Mouse (Mus musculus) adrenal gland, postnatal 10 days (tissue): ENCODE results near the gene Car11. TPM values are rescaled to one million over a fixed set of nuclear protein-coding genes. Genes with fewer than 3 reads are reported as not detected.
A peak's percentile ranks its signal among the peaks of the same experiment; 100 is the strongest.

Experiments used
- DNase-seq: peaks from one replicate; pipeline ENCODE4 v3.0.0; 2021; ENCODE audit warnings: mixed read lengths
- total RNA-seq, 2 experiments: library from RNA; stranded (reverse); gene quantifications; 2 replicates each; pipeline ENCODE4 v1.2.3; 2021

Gene Car11
- total RNA-seq, 2 experiments from 2014 or later = 7.6 to 14.5 TPM

DNA sequence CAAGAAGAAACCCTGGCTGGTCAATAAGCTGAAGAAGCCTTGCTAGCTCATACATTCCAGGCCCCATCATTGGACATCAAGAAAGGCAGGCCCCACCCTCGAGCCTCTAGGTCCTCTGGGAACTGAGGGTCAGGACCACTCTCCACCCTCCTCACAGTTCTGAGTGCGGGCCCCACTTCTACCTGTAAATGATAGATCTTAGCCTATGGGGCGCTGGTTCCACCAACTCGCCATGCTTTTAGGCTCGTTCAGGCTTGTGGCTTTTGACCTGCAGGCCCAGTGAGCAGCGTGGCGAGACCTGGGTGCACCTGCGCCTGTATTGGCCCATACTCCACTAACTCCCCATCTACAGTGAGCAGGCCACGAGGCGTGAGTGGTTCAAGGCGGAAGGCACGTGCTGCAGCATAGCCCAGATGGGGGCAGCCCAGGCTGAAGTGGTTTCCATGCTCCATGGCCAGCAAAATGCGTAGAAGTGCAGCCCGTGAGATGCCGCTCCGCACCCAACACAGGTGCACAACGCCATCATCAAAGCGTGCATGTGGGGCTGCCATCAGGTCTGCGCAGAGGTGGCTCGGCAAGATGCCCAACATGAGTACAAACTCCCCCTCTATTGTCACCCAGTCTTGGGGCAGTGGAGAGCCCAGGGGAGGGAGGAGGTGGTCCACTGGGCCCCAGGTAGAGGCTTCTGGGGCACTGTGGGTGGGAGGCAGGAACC is 11.0 kb downstream of the Car11 start:
- DNase-seq = no peak

- no peak for DNase-seq
Observed at GRCm38 (mm10) chr7:45711316-45712021, 11.8 kb downstream of the Car11 start.

- DNase-seq = peak; percentile 84
Observed at GRCm38 (mm10) chr7:45712022-45712757, 12.5 kb downstream of the Car11 start.

DNA sequence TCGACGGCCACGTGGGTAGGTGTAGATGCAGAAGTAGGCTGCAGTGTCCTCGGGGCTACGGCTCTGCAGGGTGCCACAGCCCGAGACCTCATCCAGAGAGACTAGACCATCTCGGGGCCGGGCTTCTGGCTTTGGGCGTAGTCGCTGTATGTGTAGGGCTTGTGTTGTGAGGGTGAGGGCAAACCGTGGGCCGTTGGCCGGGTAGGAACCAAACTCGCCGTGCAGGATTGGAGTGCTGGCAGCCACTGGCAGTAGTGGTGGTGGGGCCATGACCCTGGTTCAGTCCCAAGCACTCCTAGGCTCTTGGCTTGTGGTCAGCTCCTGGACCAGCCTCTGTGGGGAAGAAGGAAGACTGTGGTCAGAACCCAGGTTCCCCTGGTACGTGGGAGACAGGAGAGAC is 13.8 kb downstream of the Car11 start:
- no peak for DNase-seq

GRCm38 (mm10) chr7:45713881-45714520 is 14.4 kb downstream of the Car11 start:
- DNase-seq = no peak

GRCm38 (mm10) chr7:45714630-45715089 is 15.0 kb downstream of the Car11 start:
- no peak for DNase-seq

DNA sequence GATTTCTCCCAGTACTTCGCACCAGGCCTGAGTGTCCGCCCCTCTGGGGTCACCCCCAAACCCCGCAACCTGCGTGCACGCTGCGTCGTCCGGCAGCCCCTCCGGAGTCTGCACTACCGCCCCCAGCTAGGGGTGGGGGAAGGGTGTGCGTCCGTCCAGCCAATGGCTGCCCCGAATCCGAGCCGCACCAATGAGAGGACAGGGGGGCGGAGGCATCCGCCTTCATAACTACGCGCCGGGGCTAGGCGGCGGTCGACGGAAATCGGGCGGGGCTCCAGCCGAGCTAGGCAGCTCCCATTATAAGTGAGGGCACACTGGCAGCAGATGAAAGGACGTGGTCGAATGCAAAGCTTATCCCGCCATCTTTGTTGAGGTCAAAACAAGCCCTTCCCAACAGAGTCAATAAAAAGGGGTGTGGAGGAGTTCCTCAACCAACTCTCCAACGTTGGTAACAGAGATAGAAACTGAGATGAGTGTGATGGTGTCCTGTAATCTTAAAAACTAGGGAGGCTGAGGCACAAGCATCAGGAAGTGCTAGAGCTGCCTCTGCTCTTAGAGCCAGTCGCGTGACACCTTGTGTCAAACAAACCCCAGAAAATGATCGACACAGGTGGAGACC is 15.6 kb downstream of the Car11 start, which contains the start of gene Rpl18:
Rpl18 (plus strand) TSS at position 368 of the 619 bp plus-strand sequence.
- DNase-seq = peak; percentile 98

GRCm38 (mm10) chr7:45715741-45716459 is 16.3 kb downstream of the Car11 start:
- DNase-seq = no peak

- no peak for DNase-seq
Observed at GRCm38 (mm10) chr7:45716460-45716857, 16.8 kb downstream of the Car11 start.

- no peak for DNase-seq
Observed at GRCm38 (mm10) chr7:45716952-45717917, 17.6 kb downstream of the Car11 start.

DNA sequence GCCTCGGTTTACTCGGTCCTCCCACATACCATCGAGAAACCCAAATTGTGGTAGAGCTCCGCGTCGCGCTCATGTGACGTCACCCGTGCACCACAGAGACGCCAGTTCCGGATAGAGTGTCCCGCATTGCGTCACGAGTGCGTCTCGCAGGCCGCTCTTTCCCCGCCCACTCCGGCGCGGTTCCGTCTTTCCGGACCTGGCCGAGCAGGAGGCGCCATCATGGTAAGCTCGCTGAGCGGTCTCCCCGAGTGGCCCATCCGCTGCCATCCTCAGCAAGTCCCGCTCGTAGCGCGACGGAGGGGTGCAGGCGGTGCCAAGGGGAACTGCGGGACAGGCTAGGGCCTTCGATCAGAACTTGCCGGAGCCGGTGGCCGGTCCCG is 18.3 kb downstream of the Car11 start, which contains the start of gene Sphk2:
Sphk2 (minus strand) TSS at position 85 of the 380 bp plus-strand sequence.
- DNase-seq = peak; percentile 98

DNA sequence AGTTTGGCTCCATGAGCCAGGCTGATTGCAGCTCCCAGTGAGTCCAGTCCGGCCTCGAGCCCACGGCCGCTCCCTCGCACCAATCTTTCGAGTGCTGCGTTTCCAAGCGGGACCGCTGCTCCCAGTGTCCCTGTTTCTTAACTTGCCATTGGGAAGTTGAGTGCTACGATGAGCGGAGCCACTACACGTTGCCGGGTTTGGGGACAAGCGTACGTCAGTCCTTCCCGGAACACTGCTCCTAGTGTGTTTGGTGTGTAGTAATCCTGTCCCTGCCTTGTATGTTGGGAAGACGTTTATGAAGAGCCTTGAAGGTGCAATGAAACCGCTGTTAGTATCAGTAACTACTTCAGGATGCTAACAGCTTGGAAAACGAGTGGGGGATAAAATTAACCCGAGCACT is 18.7 kb downstream of the Car11 start:
- DNase-seq = no peak

GRCm38 (mm10) chr7:45719180-45719579 is 19.5 kb downstream of the Car11 start:
- DNase-seq = no peak

- DNase-seq = no peak
Observed at GRCm38 (mm10) chr7:45719738-45720412, 20.2 kb downstream of the Car11 start.

DNA sequence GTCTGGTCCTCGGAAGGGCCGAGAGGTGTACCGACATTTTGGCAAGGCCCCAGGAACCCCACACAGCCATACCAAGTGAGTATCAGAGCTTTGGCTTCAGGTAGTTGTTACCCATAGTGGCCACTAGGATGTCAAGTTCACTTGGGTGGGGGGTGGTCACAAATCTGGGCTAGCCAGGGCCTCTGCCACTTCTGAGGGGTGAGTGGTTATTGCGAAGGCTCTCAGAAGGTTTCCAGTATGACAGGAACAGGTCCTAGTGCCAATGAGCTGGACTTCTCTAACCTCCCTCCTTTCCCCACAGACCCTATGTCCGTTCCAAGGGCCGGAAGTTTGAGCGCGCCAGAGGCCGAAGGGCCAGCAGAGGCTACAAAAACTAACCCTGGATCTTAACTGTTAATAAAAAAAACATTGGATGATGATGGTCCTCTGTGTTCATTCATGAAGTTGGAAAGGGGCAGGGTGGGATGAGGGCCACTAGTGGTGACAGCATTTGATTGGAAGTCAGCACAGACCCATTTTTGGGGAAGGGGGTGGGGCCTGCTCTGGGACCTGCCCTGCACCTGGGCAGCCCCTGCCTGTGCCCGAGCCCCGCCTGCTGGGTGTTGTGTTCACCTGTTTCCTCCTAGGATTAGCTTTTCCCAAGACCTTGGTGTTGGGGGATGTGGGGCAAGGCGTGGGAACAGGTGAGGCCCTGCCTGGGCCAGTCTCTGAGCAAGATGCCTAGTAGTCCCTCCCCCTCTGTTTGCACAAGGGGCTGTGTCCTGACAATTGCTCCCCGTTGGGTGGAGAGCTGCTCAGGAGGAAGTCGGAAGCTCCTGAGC is 21.0 kb downstream of the Car11 start, which contains the start of gene Fam83e:
Fam83e (plus strand) TSS at position 800 of the 821 bp plus-strand sequence.
- DNase-seq = no peak

DNA sequence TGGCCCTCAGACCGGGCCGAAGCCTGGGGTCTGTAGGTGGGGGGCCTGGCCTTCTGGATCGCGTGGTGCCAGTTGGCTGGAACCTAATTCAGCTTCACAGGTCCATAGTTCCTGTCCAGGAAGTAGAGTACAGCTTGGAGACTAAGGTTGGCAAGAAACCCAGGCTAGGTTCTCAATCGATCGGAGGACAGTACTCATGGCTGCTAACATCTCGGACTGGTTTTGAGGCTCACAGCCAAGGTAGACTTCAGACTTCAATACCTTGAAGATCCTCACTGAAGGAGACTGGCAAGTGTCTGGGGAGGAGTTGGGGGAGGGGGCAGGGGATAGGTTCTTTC is 21.6 kb downstream of the Car11 start:
- DNase-seq = no peak

DNA sequence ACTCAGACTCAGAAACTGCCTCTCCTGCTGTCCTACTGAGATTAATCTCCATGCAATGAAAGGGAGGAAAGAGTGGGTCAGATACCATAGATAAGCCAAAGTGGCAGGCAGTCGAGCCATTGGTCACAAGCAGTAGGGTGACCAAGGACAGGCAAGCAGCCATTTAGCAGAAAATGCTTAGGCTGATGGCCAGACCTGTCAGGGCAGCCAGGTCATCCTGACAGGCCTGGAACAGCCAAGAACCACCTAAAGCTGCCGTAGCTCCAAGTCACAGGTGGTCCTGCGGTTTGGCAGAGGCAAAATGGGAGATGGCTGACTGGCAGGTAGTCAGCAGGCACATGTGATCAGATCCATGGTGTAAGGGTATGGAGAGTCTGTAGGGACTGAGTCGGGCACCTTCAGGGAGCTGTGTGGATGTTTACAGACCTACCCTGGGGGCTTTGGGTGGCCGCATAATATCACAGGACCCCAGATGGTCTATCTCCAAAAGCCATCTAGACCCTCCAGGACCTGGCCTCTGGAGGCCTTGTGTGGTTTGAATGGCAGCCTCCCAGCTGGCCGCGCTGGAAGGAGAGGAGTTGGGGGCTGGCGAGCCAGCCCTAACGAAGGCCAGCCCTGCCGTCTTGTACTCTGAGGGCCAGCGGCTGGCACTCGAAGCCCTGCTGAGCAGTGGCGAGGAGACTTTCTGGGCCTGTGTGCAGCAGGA is 22.2 kb downstream of the Car11 start:
- DNase-seq = no peak

GRCm38 (mm10) chr7:45722348-45722713 is 22.7 kb downstream of the Car11 start:
- DNase-seq = no peak
